Mouse (Mus musculus) c-Kit-positive CD71-positive TER-119-positive erythroid progenitor cells, embryonic 14.5 days (primary cell): Measurements from ENCODE around the gene Cog6.

Experiments used
- DNase-seq: peaks from one replicate; pipeline ENCODE4 v3.0.0-alpha.2; 2013; ENCODE audit warnings: low spot score

Gene Cog6

GRCm38 (mm10) chr3:53016436-53017340 is at the start of gene Cog6:
Cog6 (minus strand) TSS chr3:53017237.
- peak; percentile 82 for DNase-seq

- DNase-seq, result no peak
Measured at GRCm38 (mm10) chr3:53066095-53066372, 49.0 kb upstream of the Cog6 start.

- DNase-seq, result no peak
Measured at GRCm38 (mm10) chr3:53065267-53066094, 48.4 kb upstream of the Cog6 start.

GRCm38 (mm10) chr3:53063423-53064147 is 46.5 kb upstream of the Cog6 start:
- no peak for DNase-seq

- no peak for DNase-seq
Measured at GRCm38 (mm10) chr3:53059959-53060358, 42.9 kb upstream of the Cog6 start.

GRCm38 (mm10) chr3:53056430-53056829 is 39.4 kb upstream of the Cog6 start:
- DNase-seq, result no peak

GRCm38 (mm10) chr3:53052385-53052784 is 35.3 kb upstream of the Cog6 start:
- no peak for DNase-seq

- no peak for DNase-seq
Measured at GRCm38 (mm10) chr3:53046371-53046770, 29.3 kb upstream of the Cog6 start.

- no peak for DNase-seq
Measured at GRCm38 (mm10) chr3:53045697-53046096, 28.7 kb upstream of the Cog6 start.

GRCm38 (mm10) chr3:53044682-53045299 is 27.8 kb upstream of the Cog6 start:
- DNase-seq, result no peak

GRCm38 (mm10) chr3:53044238-53044637 is 27.2 kb upstream of the Cog6 start:
- DNase-seq, result no peak

GRCm38 (mm10) chr3:53043206-53043780 is 26.3 kb upstream of the Cog6 start:
- no peak for DNase-seq

GRCm38 (mm10) chr3:53042240-53042567 is 25.2 kb upstream of the Cog6 start:
- no peak for DNase-seq

GRCm38 (mm10) chr3:53041411-53042239 is 24.6 kb upstream of the Cog6 start, which contains the start of gene Lhfp:
Lhfp (plus strand) TSS chr3:53041528.
- no peak for DNase-seq

GRCm38 (mm10) chr3:53040593-53041410 is 23.8 kb upstream of the Cog6 start:
- DNase-seq, result no peak

- no peak for DNase-seq
Measured at GRCm38 (mm10) chr3:53039746-53040145, 22.7 kb upstream of the Cog6 start.

- DNase-seq, result no peak
Measured at GRCm38 (mm10) chr3:53038913-53039312, 21.9 kb upstream of the Cog6 start.

- no peak for DNase-seq
Measured at GRCm38 (mm10) chr3:53036941-53037340, 19.9 kb upstream of the Cog6 start.

GRCm38 (mm10) chr3:53036076-53036475 is 19.0 kb upstream of the Cog6 start:
- DNase-seq, result no peak

GRCm38 (mm10) chr3:53033448-53033847 is 16.4 kb upstream of the Cog6 start:
- DNase-seq, result no peak
